Mouse (Mus musculus) kidney, adult 2 months (tissue): ENCODE data around the gene Mycbpap. TPM values are rescaled to one million over a fixed set of nuclear protein-coding genes. Genes with fewer than 3 reads are reported as not detected.

ENCODE experiments used
- DNase-seq: peaks from one replicate; pipeline ENCODE4 v3.0.0; 2021
- H3K27ac ChIP-seq: fragments of 200-500 bp; 2 replicates; pipeline ENCODE4 v1.5.1; 2012; ENCODE audit warnings: low read depth, low read length, control low read depth, inconsistent platforms; ENCODE audit not compliant: insufficient read depth
- H3K27me3 ChIP-seq: fragments of 200-500 bp; replicated peaks from 2 replicates; pipeline ENCODE4 v1.6.1; 2012; ENCODE audit warnings: mild to moderate bottlenecking, moderate library complexity, low read length, inconsistent platforms; ENCODE audit not compliant: control insufficient read depth, insufficient read depth
- H3K36me3 ChIP-seq: fragments of 200-500 bp; 2 replicates; pipeline ENCODE4 v1.6.1; 2012; ENCODE audit warnings: mild to moderate bottlenecking, moderate library complexity, low read length, inconsistent platforms; ENCODE audit not compliant: control insufficient read depth, insufficient read depth
- H3K4me1 ChIP-seq: fragments of 200-500 bp; 2 replicates; pipeline ENCODE4 v1.6.1; 2011; ENCODE audit warnings: low read length; ENCODE audit not compliant: control insufficient read depth, insufficient read depth
- H3K4me3 ChIP-seq: fragments of 200-500 bp; 2 replicates; pipeline ENCODE4 v1.5.1; 2011; ENCODE audit warnings: mild to moderate bottlenecking, low read depth, low read length, control low read depth; ENCODE audit not compliant: insufficient read depth
- CTCF ChIP-seq: fragments of 200-500 bp; conservative IDR thresholded peaks from 2 replicates; pipeline ENCODE4 v1.5.1; 2011; ENCODE audit warnings: low read depth, mild to moderate bottlenecking, control low read depth, low read length, moderate library complexity, mixed read lengths; ENCODE audit not compliant: insufficient read depth, insufficient read length
- POLR2A ChIP-seq: fragments of 200-500 bp; IDR thresholded peaks from one replicate; pipeline ENCODE4 v1.6.1; 2011; ENCODE audit warnings: low read depth, low read length, control low read depth
- WGBS: fragments of 180-500 bp; shearing (Covaris S2); methylation state at CpG from one replicate; pipeline ENCODE4 v1.1.7; 2018; 5-methylcytosine and 5-hydroxymethylcytosine counted together
- polyA plus RNA-seq: library from polyadenylated mRNA; depleted of rRNA; stranded (reverse); fragments of >200 nt; gene quantifications from 2 replicates; pipeline ENCODE4 v1.2.3, GENCODE M21; 2012

Gene Mycbpap
- polyA plus RNA-seq, 1 experiment: 5.0 TPM

- TF ChIP-seq POLR2A (no peak), CTCF (no peak)
- 82% methylated on average over 8 of the region's 8 CpGs for WGBS
- Histone ChIP-seq H3K36me3 (no peaks in the 10 kb centered on the region), H3K4me3 (no peak overlapping the region), H3K27me3 (no peaks in the 10 kb centered on the region), H3K4me1 (no peaks in the 10 kb centered on the region), H3K27ac (no peak overlapping the region)
- DNase-seq: no peak
Observed at GRCm38 (mm10) chr11:94533171-94533570, 11.6 kb upstream of the Mycbpap start.

- no peaks in the 10 kb centered on the region for H3K4me1 ChIP-seq
- TF ChIP-seq POLR2A: no peak
- TF ChIP-seq CTCF: no peak
- H3K36me3 ChIP-seq: no peaks in the 10 kb centered on the region
- DNase-seq: no peak
- no peaks in the 10 kb centered on the region for H3K27me3 ChIP-seq
- H3K27ac ChIP-seq: no peak overlapping the region
- H3K4me3 ChIP-seq: no peak overlapping the region
- 70% methylated on average over 3 of the region's 3 CpGs for WGBS
Observed at GRCm38 (mm10) chr11:94528879-94529278, 7.3 kb upstream of the Mycbpap start.

- no peak for TF ChIP-seq POLR2A
- no peak for TF ChIP-seq CTCF
- Histone ChIP-seq H3K27me3 (no peaks in the 10 kb centered on the region), H3K36me3 (no peaks in the 10 kb centered on the region), H3K27ac (no peak overlapping the region), H3K4me1 (no peaks in the 10 kb centered on the region; the same call in 1 of the 2 replicates), H3K4me3 (no peak overlapping the region)
- DNase-seq: no peak
- 59% methylated on average over 9 of the region's 9 CpGs for WGBS
Observed at GRCm38 (mm10) chr11:94526171-94526879, 4.8 kb upstream of the Mycbpap start.

GRCm38 (mm10) chr11:94513452-94513851 is 8.1 kb downstream of the Mycbpap start:
- H3K36me3 ChIP-seq: no peaks in the 10 kb centered on the region
- DNase-seq: no peak
- H3K4me3 ChIP-seq: no peak overlapping the region
- H3K27ac ChIP-seq: no peak overlapping the region
- 56% methylated on average over 9 of the region's 9 CpGs for WGBS
- H3K4me1 ChIP-seq: no peaks in the 10 kb centered on the region; the same call in 1 of the 2 replicates
- no peaks in the 10 kb centered on the region for H3K27me3 ChIP-seq
- no peak for TF ChIP-seq CTCF
- TF ChIP-seq POLR2A: no peak

- H3K27me3 ChIP-seq: no peaks in the 10 kb centered on the region
- WGBS: 58% methylated on average over 10 of the region's 10 CpGs
- no peak overlapping the region for H3K4me3 ChIP-seq
- peak overlapping the region; percentile 10; the same call in 1 of the 2 replicates for H3K27ac ChIP-seq
- H3K36me3 ChIP-seq: no peaks in the 10 kb centered on the region
- peak; percentile 61 for DNase-seq
- H3K4me1 ChIP-seq: no peaks in the 10 kb centered on the region; the same call in 1 of the 2 replicates
- TF ChIP-seq CTCF (no peak), POLR2A (no peak)
Observed at GRCm38 (mm10) chr11:94508976-94509375, 12.6 kb downstream of the Mycbpap start.

GRCm38 (mm10) chr11:94501482-94501881 is 20.1 kb downstream of the Mycbpap start:
- Histone ChIP-seq H3K27me3 (no peaks in the 10 kb centered on the region), H3K27ac (no peak overlapping the region), H3K4me1 (no peaks in the 10 kb centered on the region), H3K36me3 (no peaks in the 10 kb centered on the region), H3K4me3 (no peak overlapping the region)
- no peak for DNase-seq
- TF ChIP-seq POLR2A (no peak), CTCF (no peak)
- WGBS: 87% methylated on average over 8 of the region's 8 CpGs

- Histone ChIP-seq H3K27me3 (no peaks in the 10 kb centered on the region), H3K36me3 (no peaks in the 10 kb centered on the region), H3K4me1 (0 out of 2 replicates have a peak, but pooled peaks cover 2% of the 10 kb centered on the region), H3K27ac (peak overlapping the region; percentile 77), H3K4me3 (peak overlapping the region; percentile 48)
- WGBS: 38% methylated on average over 8 of the region's 8 CpGs
- TF ChIP-seq CTCF (no peak), POLR2A (no peak)
- DNase-seq: no peak
Observed at GRCm38 (mm10) chr11:94500362-94500761, 21.2 kb downstream of the Mycbpap start.
